Mouse (Mus musculus): ENCODE results near the gene Prcc.

- TF ChIP-seq POLR2A (IDR thresholded peaks at IDR 0.05; ENCODE audit: low read depth, low read length) (no peak), CTCF (IDR thresholded peaks at IDR 0.05; ENCODE audit: borderline replicate concordance, insufficient read depth, low read length) (no peak)
These were observed 1.0 kb upstream of the Prcc start for GRCm38 (mm10) chr3:87886416-87886815.

Data from embryonic fibroblast, embryonic 13.5 days (primary cell).